Mouse (Mus musculus): ENCODE data around the gene Chmp2a. TPM values are rescaled to one million over a fixed set of nuclear protein-coding genes. Genes with fewer than 3 reads are reported as not detected.

Chmp2a gene
- polyA plus RNA-seq, 1 experiment from 2014 or later: 169 TPM

DNA sequence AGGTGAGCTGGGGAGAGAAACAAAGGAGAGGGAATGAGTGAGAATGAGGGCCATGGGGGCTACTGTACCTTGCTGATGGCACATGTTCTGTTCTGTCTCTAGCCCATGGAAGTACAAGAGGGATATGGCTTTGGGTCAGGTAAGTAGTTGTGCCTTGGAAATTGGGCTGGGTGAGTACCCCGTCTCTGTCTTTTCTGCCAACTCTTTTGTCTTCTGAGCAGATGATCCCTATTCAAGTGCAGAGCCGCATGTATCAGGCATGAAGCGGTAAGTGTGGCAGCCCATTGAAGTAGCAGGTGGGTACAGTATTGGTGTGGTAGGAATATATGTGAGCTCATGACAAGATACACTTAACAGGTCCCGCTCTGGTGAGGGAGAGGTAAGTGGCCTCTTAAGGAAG is 5.6 kb downstream of the Chmp2a start:
- H3K9ac ChIP-seq (ENCODE audit: low read depth, low read length): no peak overlapping the region
- peaks cover 76% of the 10 kb centered on the region for H3K36me3 ChIP-seq (ENCODE audit: control insufficient read depth, insufficient read depth, low read length)
- no peak overlapping the region for H3K27ac ChIP-seq (replicated peaks; ENCODE audit: low read depth, low read length)
- ATAC-seq (ENCODE audit: low read depth) (no peak), DNase-seq (ENCODE audit: low spot score) (no peak)
- 95% methylated on average over 4 of the region's 4 CpGs for WGBS
- H3K27me3 ChIP-seq (replicated peaks; ENCODE audit: control insufficient read depth, insufficient read depth, low read length): no peaks in the 10 kb centered on the region
- no peak overlapping the region for H3K4me3 ChIP-seq (ENCODE audit: low read depth, low read length)
- H3K4me1 ChIP-seq (ENCODE audit: control insufficient read depth, insufficient read depth, low read length): peaks cover 18% of the 10 kb centered on the region; the same call in 1 of the 2 replicates
- no peaks in the 10 kb centered on the region for H3K9me3 ChIP-seq (ENCODE audit: control insufficient read depth, low read length)
- no peak overlapping the region for H3K4me2 ChIP-seq (ENCODE audit: low read depth, low read length)

DNA sequence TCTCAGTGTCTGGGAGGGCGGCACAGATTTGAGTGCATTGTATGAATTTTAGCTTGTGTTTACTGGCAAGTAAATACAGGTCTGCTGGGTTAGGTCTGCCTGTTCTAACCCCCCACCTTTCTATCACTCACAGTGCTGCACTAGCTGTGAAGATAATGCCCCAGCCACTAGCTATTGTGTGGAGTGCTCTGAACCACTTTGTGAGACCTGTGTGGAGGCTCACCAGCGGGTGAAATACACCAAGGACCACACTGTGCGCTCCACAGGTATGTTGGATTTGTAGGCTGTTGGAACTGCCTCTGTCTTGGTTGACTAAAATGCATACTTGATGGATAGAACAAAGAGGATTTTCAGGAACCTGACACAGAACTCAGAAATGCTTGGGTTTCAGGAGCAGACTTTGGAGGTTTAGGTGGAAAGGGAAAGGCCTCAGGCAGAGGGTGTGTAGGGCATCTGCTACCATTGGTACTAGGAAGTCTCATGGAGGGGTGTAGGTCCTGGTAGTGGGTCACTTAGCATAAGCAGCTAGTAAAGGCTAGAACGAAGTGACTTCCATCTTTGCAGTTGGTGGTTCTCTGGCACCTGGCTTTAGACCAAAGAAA is 9.0 kb downstream of the Chmp2a start:
- Histone ChIP-seq H3K4me3 (ENCODE audit: low read depth, low read length) (peak overlapping the region; percentile 96), H3K4me1 (ENCODE audit: control insufficient read depth, insufficient read depth, low read length) (peaks cover 12% of the 10 kb centered on the region; the same call in 1 of the 2 replicates), H3K9me3 (ENCODE audit: control insufficient read depth, low read length) (no peaks in the 10 kb centered on the region), H3K27ac (replicated peaks; ENCODE audit: low read depth, low read length) (peak overlapping the region; percentile 100; the same call in 1 of the 2 replicates), H3K9ac (ENCODE audit: low read depth, low read length) (peak overlapping the region; percentile 97), H3K27me3 (replicated peaks; ENCODE audit: control insufficient read depth, insufficient read depth, low read length) (no peaks in the 10 kb centered on the region), H3K4me2 (ENCODE audit: low read depth, low read length) (peak overlapping the region; percentile 82), H3K36me3 (ENCODE audit: control insufficient read depth, insufficient read depth, low read length) (peaks cover 53% of the 10 kb centered on the region)
- DNase-seq (ENCODE audit: low spot score) (no peak), ATAC-seq (ENCODE audit: low read depth) (no peak)
- 17% methylated on average over 4 of the region's 4 CpGs for WGBS

DNA sequence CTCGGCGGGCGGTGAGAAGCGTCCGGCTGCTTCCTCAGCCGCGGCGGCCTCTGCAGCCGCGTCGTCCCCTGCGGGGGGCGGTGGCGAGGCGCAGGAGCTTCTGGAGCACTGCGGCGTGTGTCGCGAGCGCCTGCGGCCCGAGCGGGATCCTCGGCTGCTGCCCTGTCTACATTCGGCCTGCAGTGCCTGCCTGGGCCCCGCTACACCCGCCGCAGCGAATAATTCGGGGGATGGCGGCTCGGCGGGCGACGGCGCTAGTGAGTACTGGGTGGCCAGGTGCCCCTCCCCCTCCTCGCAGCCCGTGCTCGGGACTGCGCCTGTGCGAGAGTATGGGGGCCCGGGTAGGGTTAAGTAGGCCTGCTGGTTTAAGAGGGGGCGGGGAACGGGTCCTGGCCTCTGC is 9.8 kb downstream of the Chmp2a start:
- peak; percentile 48 for ATAC-seq (ENCODE audit: low read depth)
- WGBS: 0% methylated on average over 8 of the region's 44 CpGs
- Histone ChIP-seq H3K9me3 (ENCODE audit: control insufficient read depth, low read length) (no peaks in the 10 kb centered on the region), H3K4me3 (ENCODE audit: low read depth, low read length) (peak overlapping the region; percentile 96), H3K27ac (replicated peaks; ENCODE audit: low read depth, low read length) (peak overlapping the region; percentile 100), H3K9ac (ENCODE audit: low read depth, low read length) (peak overlapping the region; percentile 97), H3K36me3 (ENCODE audit: control insufficient read depth, insufficient read depth, low read length) (peaks cover 45% of the 10 kb centered on the region), H3K27me3 (replicated peaks; ENCODE audit: control insufficient read depth, insufficient read depth, low read length) (no peaks in the 10 kb centered on the region), H3K4me2 (ENCODE audit: low read depth, low read length) (peak overlapping the region; percentile 82), H3K4me1 (ENCODE audit: control insufficient read depth, insufficient read depth, low read length) (peaks cover 12% of the 10 kb centered on the region; the same call in 1 of the 2 replicates)
- DNase-seq (ENCODE audit: low spot score): peak; percentile 80

DNA sequence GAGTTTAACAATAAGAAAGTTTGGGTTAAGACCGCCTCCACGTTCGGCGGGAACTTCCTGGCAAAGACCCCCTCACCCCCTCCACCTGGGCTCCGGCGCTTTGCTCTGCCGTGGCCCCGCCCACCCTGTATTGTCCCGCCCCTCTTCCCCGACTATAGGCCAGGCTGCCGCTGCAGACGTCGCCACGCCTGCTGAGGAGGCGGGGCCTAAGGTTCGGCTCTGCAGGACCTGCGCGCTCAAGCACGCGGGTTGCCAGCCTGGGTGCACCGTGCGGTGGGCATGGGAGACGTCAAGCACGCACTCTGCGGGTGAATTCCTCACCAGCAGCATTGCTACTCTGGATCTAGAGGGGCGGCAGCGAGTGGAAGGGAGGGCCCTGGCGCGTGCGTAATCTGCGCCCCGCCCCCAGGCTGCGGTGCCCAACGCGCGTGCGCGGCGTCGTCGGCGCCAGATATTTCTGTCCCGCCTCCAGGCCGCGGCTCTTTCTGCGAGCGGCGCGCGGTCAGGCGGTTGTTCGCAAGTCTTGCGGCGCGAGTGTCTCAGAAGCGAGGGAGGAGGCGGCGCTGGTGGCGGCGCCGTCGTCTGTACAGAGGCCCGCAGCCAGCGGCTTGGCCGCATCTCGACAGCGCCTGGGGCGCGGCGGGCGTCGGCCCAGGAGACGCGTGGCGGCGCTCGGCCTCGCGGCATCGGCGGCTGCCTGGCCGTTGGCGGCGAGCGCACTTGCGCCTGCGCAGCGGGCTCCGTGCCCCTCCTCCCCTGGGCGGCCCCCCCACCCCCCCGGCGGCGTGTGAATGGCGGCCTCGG is 10.5 kb downstream of the Chmp2a start:
- Histone ChIP-seq H3K9me3 (ENCODE audit: control insufficient read depth, low read length) (no peaks in the 10 kb centered on the region), H3K4me1 (ENCODE audit: control insufficient read depth, insufficient read depth, low read length) (peaks cover 12% of the 10 kb centered on the region; the same call in 1 of the 2 replicates), H3K4me3 (ENCODE audit: low read depth, low read length) (peak overlapping the region; percentile 96), H3K27ac (replicated peaks; ENCODE audit: low read depth, low read length) (peak overlapping the region; percentile 100), H3K9ac (ENCODE audit: low read depth, low read length) (peak overlapping the region; percentile 97), H3K4me2 (ENCODE audit: low read depth, low read length) (peak overlapping the region; percentile 82), H3K27me3 (replicated peaks; ENCODE audit: control insufficient read depth, insufficient read depth, low read length) (no peaks in the 10 kb centered on the region), H3K36me3 (ENCODE audit: control insufficient read depth, insufficient read depth, low read length) (peaks cover 39% of the 10 kb centered on the region)
- ATAC-seq (ENCODE audit: low read depth): peak; percentile 89
- peak; percentile 98 for DNase-seq (ENCODE audit: low spot score)
- 0% methylated on average over 28 of the region's 95 CpGs for WGBS

DNA sequence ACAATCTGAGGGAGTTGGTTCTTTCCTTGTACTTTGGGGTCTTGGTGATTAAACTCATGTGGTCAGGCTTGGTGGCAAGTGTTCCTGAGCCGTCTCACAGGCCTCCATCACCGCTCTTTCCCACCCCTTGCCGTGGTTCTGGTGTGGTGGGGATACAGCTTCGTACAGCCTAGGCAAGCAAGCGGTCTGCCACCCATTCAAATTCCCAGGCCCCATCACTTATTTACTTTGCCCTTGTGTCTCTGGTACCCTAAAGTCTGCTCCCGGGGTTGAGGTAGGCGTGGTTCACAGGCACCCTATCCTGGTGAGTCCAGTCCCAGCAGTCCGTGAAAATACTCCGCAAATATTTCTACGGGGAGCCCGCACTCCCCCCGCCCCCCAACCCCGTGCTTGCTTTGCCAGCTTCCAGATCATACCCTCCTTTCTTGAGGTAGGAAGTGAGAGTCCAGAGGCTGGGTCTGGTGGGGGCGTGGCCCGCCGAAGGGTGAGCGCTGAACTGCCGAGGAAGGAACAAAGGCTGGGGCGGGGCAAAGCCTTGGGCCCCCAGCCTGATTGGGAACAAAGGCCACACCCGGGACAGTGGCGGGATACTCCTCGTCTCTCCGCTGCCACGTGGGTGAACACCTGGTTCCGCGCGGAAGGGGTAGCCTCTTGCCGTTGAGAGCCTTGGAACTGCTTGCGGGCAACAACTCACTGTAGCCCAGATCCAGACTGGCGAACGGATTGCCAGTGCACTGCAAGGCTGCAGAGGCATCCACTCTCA is 11.7 kb downstream of the Chmp2a start:
- DNase-seq (ENCODE audit: low spot score) (peak; percentile 93), ATAC-seq (ENCODE audit: low read depth) (peak; percentile 70)
- Histone ChIP-seq H3K4me1 (ENCODE audit: control insufficient read depth, insufficient read depth, low read length) (peaks cover 12% of the 10 kb centered on the region; the same call in 1 of the 2 replicates), H3K9me3 (ENCODE audit: control insufficient read depth, low read length) (no peaks in the 10 kb centered on the region), H3K27ac (replicated peaks; ENCODE audit: low read depth, low read length) (peak overlapping the region; percentile 100), H3K4me3 (ENCODE audit: low read depth, low read length) (peak overlapping the region; percentile 96), H3K27me3 (replicated peaks; ENCODE audit: control insufficient read depth, insufficient read depth, low read length) (no peaks in the 10 kb centered on the region), H3K4me2 (ENCODE audit: low read depth, low read length) (peak overlapping the region; percentile 82), H3K9ac (ENCODE audit: low read depth, low read length) (peak overlapping the region; percentile 97), H3K36me3 (ENCODE audit: control insufficient read depth, insufficient read depth, low read length) (peaks cover 27% of the 10 kb centered on the region)
- WGBS: 3% methylated on average over 27 of the region's 31 CpGs

DNA sequence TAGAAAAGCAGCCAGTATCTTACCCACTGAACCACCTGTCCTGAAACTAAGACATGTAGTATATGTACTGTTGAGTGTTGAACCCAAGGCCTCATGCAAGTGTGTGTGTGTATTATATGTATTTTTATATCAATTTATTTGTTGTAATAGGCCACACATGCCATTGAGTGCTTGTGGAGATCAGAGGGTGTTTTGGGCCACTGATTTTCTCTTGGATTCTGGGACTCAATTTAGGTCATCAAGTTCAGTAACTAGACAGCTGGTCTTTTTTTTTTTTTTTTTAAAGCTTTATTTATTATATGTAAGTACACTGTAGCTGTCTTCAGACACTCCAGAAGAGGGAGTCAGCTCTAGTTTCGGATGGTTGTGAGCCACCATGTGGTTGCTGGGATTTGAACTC is 19.4 kb downstream of the Chmp2a start:
- no peak overlapping the region for H3K9ac ChIP-seq (ENCODE audit: low read depth, low read length)
- WGBS: 61% methylated on average over 1 of the region's 1 CpGs
- peaks cover 5% of the 10 kb centered on the region for H3K4me1 ChIP-seq (ENCODE audit: control insufficient read depth, insufficient read depth, low read length)
- DNase-seq (ENCODE audit: low spot score): no peak
- H3K36me3 ChIP-seq (ENCODE audit: control insufficient read depth, insufficient read depth, low read length): no peaks in the 10 kb centered on the region
- H3K27me3 ChIP-seq (replicated peaks; ENCODE audit: control insufficient read depth, insufficient read depth, low read length): no peaks in the 10 kb centered on the region
- no peaks in the 10 kb centered on the region for H3K9me3 ChIP-seq (ENCODE audit: control insufficient read depth, low read length)
- no peak for ATAC-seq (ENCODE audit: low read depth)
- no peak overlapping the region for H3K4me2 ChIP-seq (ENCODE audit: low read depth, low read length)
- H3K27ac ChIP-seq (replicated peaks; ENCODE audit: low read depth, low read length): no peak overlapping the region
- H3K4me3 ChIP-seq (ENCODE audit: low read depth, low read length): no peak overlapping the region

DNA sequence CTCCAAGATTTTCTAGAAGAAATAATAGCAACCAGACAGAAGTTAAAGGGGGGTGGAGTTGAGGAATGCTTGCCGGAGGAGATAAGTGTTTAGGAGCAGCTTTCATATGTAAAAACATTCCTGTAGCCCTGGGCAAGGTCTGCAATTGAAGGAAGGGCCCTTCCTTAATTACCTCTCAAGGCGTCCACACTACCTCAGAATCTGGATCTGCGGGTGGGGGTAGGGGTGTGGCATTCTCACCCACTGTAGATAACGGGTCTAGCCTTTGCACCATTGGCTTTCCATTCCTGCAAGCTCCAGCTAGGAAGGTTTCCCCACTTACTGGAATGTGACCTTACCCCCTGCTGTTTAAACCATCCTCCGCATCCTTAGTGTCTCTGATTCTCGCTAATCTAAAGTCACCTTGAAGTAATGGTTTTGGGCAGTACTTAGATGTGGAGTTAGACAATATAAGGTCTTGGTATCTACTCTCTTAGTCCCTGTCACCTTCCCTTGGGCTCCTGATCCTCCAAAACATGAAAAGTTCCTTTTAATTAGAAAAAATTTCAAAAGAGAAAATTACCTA is 20.2 kb downstream of the Chmp2a start:
- H3K9ac ChIP-seq (ENCODE audit: low read depth, low read length): no peak overlapping the region
- WGBS: 28% methylated on average over 6 of the region's 6 CpGs
- H3K27ac ChIP-seq (replicated peaks; ENCODE audit: low read depth, low read length): no peak overlapping the region
- H3K4me2 ChIP-seq (ENCODE audit: low read depth, low read length): no peak overlapping the region
- ATAC-seq (ENCODE audit: low read depth) (no peak), DNase-seq (ENCODE audit: low spot score) (no peak)
- no peak overlapping the region for H3K4me3 ChIP-seq (ENCODE audit: low read depth, low read length)
- no peaks in the 10 kb centered on the region for H3K9me3 ChIP-seq (ENCODE audit: control insufficient read depth, low read length)
- no peaks in the 10 kb centered on the region for H3K27me3 ChIP-seq (replicated peaks; ENCODE audit: control insufficient read depth, insufficient read depth, low read length)
- peaks cover 5% of the 10 kb centered on the region for H3K4me1 ChIP-seq (ENCODE audit: control insufficient read depth, insufficient read depth, low read length)
- no peaks in the 10 kb centered on the region for H3K36me3 ChIP-seq (ENCODE audit: control insufficient read depth, insufficient read depth, low read length)

DNA sequence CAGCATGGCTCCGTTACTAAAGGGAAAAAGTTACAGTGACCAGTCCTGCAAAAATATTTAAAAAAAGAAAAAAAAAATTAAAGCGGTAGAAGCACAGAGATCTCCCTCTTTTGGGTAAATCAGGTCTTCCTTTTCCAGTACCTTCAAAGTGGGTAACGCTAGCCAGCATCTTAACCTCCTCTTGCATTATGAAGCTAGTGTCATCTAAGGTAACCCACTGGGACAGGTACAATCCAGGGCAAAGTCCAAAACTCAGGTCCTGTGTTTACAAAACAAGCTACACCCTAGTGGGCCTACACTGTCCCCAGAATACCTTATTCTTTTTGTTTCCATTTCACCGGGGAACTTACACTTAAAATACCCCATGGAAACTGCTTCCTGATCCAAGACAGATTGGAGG is 20.9 kb downstream of the Chmp2a start:
- no peak for ATAC-seq (ENCODE audit: low read depth)
- H3K36me3 ChIP-seq (ENCODE audit: control insufficient read depth, insufficient read depth, low read length): no peaks in the 10 kb centered on the region
- WGBS: 54% methylated on average over 4 of the region's 4 CpGs
- no peak overlapping the region for H3K4me3 ChIP-seq (ENCODE audit: low read depth, low read length)
- H3K9me3 ChIP-seq (ENCODE audit: control insufficient read depth, low read length): no peaks in the 10 kb centered on the region
- H3K27me3 ChIP-seq (replicated peaks; ENCODE audit: control insufficient read depth, insufficient read depth, low read length): no peaks in the 10 kb centered on the region
- H3K9ac ChIP-seq (ENCODE audit: low read depth, low read length): no peak overlapping the region
- H3K27ac ChIP-seq (replicated peaks; ENCODE audit: low read depth, low read length): no peak overlapping the region
- DNase-seq (ENCODE audit: low spot score): no peak
- H3K4me1 ChIP-seq (ENCODE audit: control insufficient read depth, insufficient read depth, low read length): peaks cover 5% of the 10 kb centered on the region
- H3K4me2 ChIP-seq (ENCODE audit: low read depth, low read length): no peak overlapping the region
